Comparison of ENCODE assay signal across 17 mouse cellular contexts in genomic region chr4:136960581-136960980, GRCm38 (mm10). TPM values are rescaled to one million over a fixed set of nuclear protein-coding genes. Genes with fewer than 3 reads are reported as not detected.
A peak's percentile ranks its signal among the peaks of the same experiment; 100 is the strongest.
DNase-seq lines count a peak whose midpoint lies in the region; ATAC-seq and TF ChIP-seq lines count a peak whose summit lies in the region.
"Had no signal": no experiment of that assay in that cellular context is flagged by ENCODE, and none has a peak within 500 bp of the region (broad histone marks: within the 10 kb centered on the region; RNA-seq: fewer than 3 reads in every experiment).

No protein-coding gene starts in this region.

- no peaks in the 10 kb centered on the region for H3K36me3 ChIP-seq in kidney, adult 2 months (ENCODE audit: control insufficient read depth, insufficient read depth, low read length)
- H3K36me3 ChIP-seq in lung, embryonic 16.5 days (ENCODE audit: control insufficient read depth, insufficient read depth, low read length), result no peaks in the 10 kb centered on the region
- H3K36me3 ChIP-seq in stomach, embryonic 14.5 days (ENCODE audit: control insufficient read depth, insufficient read depth, low read length), result no peaks in the 10 kb centered on the region
- no peaks in the 10 kb centered on the region for H3K36me3 ChIP-seq in stomach, postnatal 0 days (ENCODE audit: control insufficient read depth, insufficient read depth, low read length)
- H3K36me3 ChIP-seq: embryonic facial prominence, embryonic 10.5 days; heart, embryonic 15.5 days had no signal

- ATAC-seq in lung, embryonic 16.5 days (ENCODE audit: low read depth), result peak; percentile 38
- ATAC-seq in stomach, embryonic 14.5 days (ENCODE audit: insufficient number of reproducible peaks, insufficient read depth, low FRiP score, low read depth), result no peak
- ATAC-seq in stomach, postnatal 0 days (ENCODE audit: low FRiP score, low TSS enrichment), result no peak
- ATAC-seq: forebrain, embryonic 13.5 days; forebrain, postnatal 0 days had no signal

- WGBS in kidney, adult 2 months, result 36% methylated on average over 9 of the region's 9 CpGs
- WGBS in lung, embryonic 16.5 days, result 33% methylated on average over 9 of the region's 9 CpGs
- WGBS in stomach, embryonic 14.5 days, result 19% methylated on average over 9 of the region's 9 CpGs
- WGBS in stomach, postnatal 0 days, result 35% methylated on average over 9 of the region's 9 CpGs

- no peak for TF ChIP-seq EP300 in stomach, postnatal 0 days (optimal IDR thresholded peaks at IDR 0.05)

- no peak overlapping the region for H3K4me2 ChIP-seq in lung, embryonic 16.5 days (ENCODE audit: low read depth, low read length)
- 0 out of 2 replicates have a peak overlapping the region, but pooled peaks have one; percentile 7 for H3K4me2 ChIP-seq in stomach, embryonic 14.5 days (replicated peaks; ENCODE audit: low read depth, low read length)
- H3K4me2 ChIP-seq in stomach, postnatal 0 days (replicated peaks; ENCODE audit: low read depth), result no peak overlapping the region
- H3K4me2 ChIP-seq: forebrain, embryonic 13.5 days; heart, embryonic 11.5 days; heart, embryonic 15.5 days had no signal

- no peak overlapping the region for H3K4me3 ChIP-seq in kidney, adult 2 months (ENCODE audit: insufficient read depth, low read depth, low read length)
- no peak overlapping the region for H3K4me3 ChIP-seq in lung, embryonic 16.5 days (ENCODE audit: low read length)
- no peak overlapping the region for H3K4me3 ChIP-seq in stomach, embryonic 14.5 days (ENCODE audit: low read depth, low read length)
- H3K4me3 ChIP-seq in stomach, postnatal 0 days (ENCODE audit: low read depth, low read length), result no peak overlapping the region
- H3K4me3 ChIP-seq: embryonic facial prominence, embryonic 10.5 days; forebrain, embryonic 13.5 days; heart, adult 2 months; heart, embryonic 15.5 days had no signal

- H3K27ac ChIP-seq in kidney, adult 2 months (ENCODE audit: insufficient read depth, low read depth, low read length), result no peak overlapping the region
- no peak overlapping the region for H3K27ac ChIP-seq in lung, embryonic 16.5 days (ENCODE audit: low read length)
- H3K27ac ChIP-seq in stomach, embryonic 14.5 days (ENCODE audit: low read length), result no peak overlapping the region
- H3K27ac ChIP-seq in stomach, postnatal 0 days (replicated peaks), result no peak overlapping the region
- H3K27ac ChIP-seq: embryonic facial prominence, embryonic 10.5 days; forebrain, embryonic 13.5 days; heart, adult 2 months; heart, embryonic 15.5 days had no signal

- no peaks in the 10 kb centered on the region for H3K27me3 ChIP-seq in kidney, adult 2 months (replicated peaks; ENCODE audit: control insufficient read depth, insufficient read depth, low read length)
- H3K27me3 ChIP-seq in lung, embryonic 16.5 days (ENCODE audit: control insufficient read depth, insufficient read depth, low read depth, low read length), result peaks cover 56% of the 10 kb centered on the region
- H3K27me3 ChIP-seq in stomach, embryonic 14.5 days (ENCODE audit: control insufficient read depth, insufficient read depth, low read length), result peaks cover 29% of the 10 kb centered on the region
- H3K27me3 ChIP-seq in stomach, postnatal 0 days (ENCODE audit: control insufficient read depth, insufficient read depth, low read length), result peaks cover 2% of the 10 kb centered on the region; the same call in 1 of the 2 replicates

- DNase-seq in kidney, postnatal 14 days, result peak; percentile 49
- DNase-seq in kidney, adult 2 months, result no peak
- no peak for DNase-seq in lung, postnatal 36 days
- no peak for DNase-seq in stomach, postnatal 0 days (ENCODE audit: low spot score)
- DNase-seq: adrenal gland, postnatal 25 days; cerebellum, adult 18-20 months; cerebellum, postnatal 10 days; forebrain, postnatal 0 days; gastrocnemius, postnatal 14 days; heart, adult 2 months; heart, postnatal 14 days had no signal

- H3K4me1 ChIP-seq in kidney, adult 2 months (ENCODE audit: control insufficient read depth, insufficient read depth, low read length), result no peaks in the 10 kb centered on the region
- peaks cover 41% of the 10 kb centered on the region for H3K4me1 ChIP-seq in lung, embryonic 16.5 days (replicated peaks; ENCODE audit: control insufficient read depth, insufficient read depth, low read length)
- H3K4me1 ChIP-seq in stomach, embryonic 14.5 days (ENCODE audit: control insufficient read depth, insufficient read depth, low read length), result peaks cover 15% of the 10 kb centered on the region
- H3K4me1 ChIP-seq in stomach, postnatal 0 days (replicated peaks; ENCODE audit: control insufficient read depth, insufficient read depth), result 0 out of 2 replicates have a peak, but pooled peaks cover 2% of the 10 kb centered on the region

- no peaks in the 10 kb centered on the region for H3K9me3 ChIP-seq in lung, embryonic 16.5 days (ENCODE audit: control insufficient read depth, low read length)
- no peaks in the 10 kb centered on the region for H3K9me3 ChIP-seq in stomach, embryonic 14.5 days (ENCODE audit: control insufficient read depth, low read depth, low read length)
- no peaks in the 10 kb centered on the region for H3K9me3 ChIP-seq in stomach, postnatal 0 days (ENCODE audit: control insufficient read depth, low read length)
- H3K9me3 ChIP-seq: embryonic facial prominence, embryonic 10.5 days; forebrain, embryonic 13.5 days; heart, embryonic 15.5 days had no signal

- H3K9ac ChIP-seq in lung, embryonic 16.5 days (ENCODE audit: low read length), result no peak overlapping the region
- no peak overlapping the region for H3K9ac ChIP-seq in stomach, embryonic 14.5 days (replicated peaks; ENCODE audit: low read depth, low read length)
- H3K9ac ChIP-seq in stomach, postnatal 0 days (ENCODE audit: low read length), result no peak overlapping the region
- H3K9ac ChIP-seq: forebrain, embryonic 13.5 days; forebrain, postnatal 0 days; heart, embryonic 15.5 days had no signal

- no peak for TF ChIP-seq POLR2A in kidney, adult 2 months (IDR thresholded peaks at IDR 0.05; ENCODE audit: low read depth, low read length)

- no peak for TF ChIP-seq CTCF in kidney, adult 2 months (conservative IDR thresholded peaks at IDR 0.05; ENCODE audit: insufficient read depth, insufficient read length, low read depth, low read length)
- TF ChIP-seq CTCF in stomach, postnatal 0 days (IDR thresholded peaks at IDR 0.05; ENCODE audit: low read depth), result no peak

RNA-seq across cellular contexts. Expression of gene Epha8, which starts 4.0 kb away (rescaled TPM):
- 0.04 and 0.06 TPM in 2 replicates for polyA plus RNA-seq in kidney, adult 2 months (2012; rRNA removed)
- polyA plus RNA-seq in lung, embryonic 16.5 days (2015; fragmentation: Nextera tagmentation; extraction: Ambion mirVana), result not detected in 2 replicates
- 0.52 and 0.59 TPM in 2 replicates for polyA plus RNA-seq in stomach, embryonic 14.5 days (2014; fragmentation: Nextera tagmentation; extraction: Ambion mirVana)
- polyA plus RNA-seq in stomach, postnatal 0 days (2015; fragmentation: Nextera tagmentation; extraction: Ambion mirVana), result 0.11 and 0.16 TPM in 2 replicates
- polyA plus RNA-seq: heart, embryonic 11.5 days had no signal
